Mouse (Mus musculus): ENCODE measurements around the gene Adipoq.

DNA sequence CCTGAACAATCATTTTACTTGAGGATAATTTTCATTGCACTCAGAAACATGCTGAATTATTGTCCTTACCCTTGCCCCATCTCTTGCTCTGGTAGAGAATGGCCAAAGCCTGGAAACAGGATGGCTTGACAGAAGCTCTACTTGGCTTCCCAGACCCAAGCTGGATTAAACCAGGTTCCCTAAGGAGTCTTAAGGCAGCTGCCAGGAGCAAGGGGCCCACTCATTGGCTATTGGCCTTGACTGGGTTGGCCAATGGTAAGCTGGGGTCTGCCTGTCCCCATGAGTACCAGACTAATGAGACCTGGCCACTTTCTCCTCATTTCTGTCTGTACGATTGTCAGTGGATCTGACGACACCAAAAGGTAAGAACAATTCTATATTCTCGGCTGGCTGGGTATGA lies at the start of gene Adipoq:
- TF ChIP-seq TBP (conservative IDR thresholded peaks at IDR 0.05; ENCODE audit: low read depth, low read length): no peak
- no peak for TF ChIP-seq POLR2A (IDR thresholded peaks at IDR 0.05; ENCODE audit: low read depth, low read length)
- TF ChIP-seq EP300 (IDR thresholded peaks at IDR 0.05; ENCODE audit: low read length): no peak
- no peak for TF ChIP-seq USF2 (conservative IDR thresholded peaks at IDR 0.05; ENCODE audit: low read depth, low read length)
- no peak for TF ChIP-seq CTCF (conservative IDR thresholded peaks at IDR 0.05 in 1 of 2, IDR thresholded peaks at IDR 0.05 in 1 of 2; ENCODE audit: low read depth in 2 of 2, low read length in 2 of 2)
- TF ChIP-seq TCF12 (IDR thresholded peaks at IDR 0.05; ENCODE audit: low read depth, low read length): no peak
- no peak for TF ChIP-seq KAT2A (IDR thresholded peaks at IDR 0.05; ENCODE audit: insufficient replicate concordance, low read length)
- no peak for TF ChIP-seq ETS1 (conservative IDR thresholded peaks at IDR 0.05; ENCODE audit: low read depth, low read length)
- no peak for TF ChIP-seq JUN (IDR thresholded peaks at IDR 0.05; ENCODE audit: insufficient read depth, low read depth, low read length)
- TF ChIP-seq CHD2 (IDR thresholded peaks at IDR 0.05; ENCODE audit: low read length): no peak
